Mouse (Mus musculus) liver, embryonic 16.5 days (tissue): ENCODE measurements at regions not wholly inside any gene's neighbourhood (a gene's known extent, or its start where the extent isn't known, plus 50 kb on each side); places are given as distances from the start of the nearest gene placed in this dataset.

Source experiments
- ATAC-seq: fragments of 200-750 bp; cut with Nextera tagmentation; 2 replicates; pipeline ENCODE4 v1.8.0; 2017; ENCODE audit warnings: low read depth, mild to moderate bottlenecking, moderate number of reproducible peaks, moderate library complexity
- H3K27ac ChIP-seq: fragments of 300-500 bp; sonication (generic); 2 replicates; pipeline ENCODE4 v1.5.1; 2014; ENCODE audit warnings: mild to moderate bottlenecking, low read length
- H3K27me3 ChIP-seq: fragments of 300-500 bp; sonication (generic); 2 replicates; pipeline ENCODE4 v1.6.1; 2014; ENCODE audit warnings: low read depth, low read length, mixed read lengths; ENCODE audit not compliant: control insufficient read depth, insufficient read depth
- H3K36me3 ChIP-seq: fragments of 300-500 bp; sonication (generic); 2 replicates; pipeline ENCODE4 v1.6.1; 2014; ENCODE audit warnings: mild to moderate bottlenecking; ENCODE audit not compliant: control insufficient read depth, insufficient read depth
- H3K4me1 ChIP-seq: fragments of 300-500 bp; sonication (generic); 2 replicates; pipeline ENCODE4 v1.6.1; 2014; ENCODE audit warnings: low read depth, low read length, mixed read lengths; ENCODE audit not compliant: control insufficient read depth
- H3K4me2 ChIP-seq: fragments of 300-500 bp; sonication (generic); 2 replicates; pipeline ENCODE4 v1.6.1; 2014; ENCODE audit warnings: low read depth, low read length, mixed read lengths
- H3K4me3 ChIP-seq: fragments of 300-500 bp; sonication (generic); 2 replicates; pipeline ENCODE4 v1.5.1; 2014; ENCODE audit warnings: low read depth, mild to moderate bottlenecking, low read length
- H3K9ac ChIP-seq: fragments of 300-500 bp; sonication (generic); 2 replicates; pipeline ENCODE4 v1.6.1; 2014; ENCODE audit warnings: low read depth, low read length
- H3K9me3 ChIP-seq: fragments of 300-500 bp; sonication (generic); replicated peaks from 2 replicates; pipeline ENCODE4 v1.6.1; 2016; ENCODE audit warnings: low read length; ENCODE audit not compliant: control insufficient read depth
- WGBS: fragments of 180-500 bp; shearing (Covaris S2); extraction: QIAGEN DNeasy Blood & Tissue Kit; methylation state at CpG from one replicate; pipeline ENCODE4 v1.1.7; 2014; ENCODE audit not compliant: insufficient replicate concordance; 5-methylcytosine and 5-hydroxymethylcytosine counted together

DNA sequence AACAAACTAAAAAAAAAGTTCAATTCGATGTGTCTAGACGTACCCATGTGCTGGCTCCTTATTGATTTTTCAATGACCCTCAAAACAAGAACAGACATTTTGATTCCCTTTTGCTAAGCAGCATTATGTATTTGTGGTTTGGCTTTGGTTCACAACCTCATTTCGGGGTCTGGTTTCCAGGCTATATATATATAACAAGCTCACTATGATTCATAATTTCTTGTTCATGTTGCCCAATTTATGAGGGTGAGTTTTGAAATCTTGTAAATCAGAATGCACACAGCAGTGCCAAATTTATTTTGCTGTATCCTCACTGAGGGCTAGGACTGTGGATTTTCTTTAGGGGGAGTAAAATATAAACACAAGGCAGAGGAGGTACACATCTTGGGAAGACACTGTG lies 177.0 kb downstream of the Calcrl start:
- Histone ChIP-seq H3K27ac (no peak overlapping the region), H3K9me3 (no peaks in the 10 kb centered on the region), H3K4me2 (no peak overlapping the region), H3K27me3 (no peaks in the 10 kb centered on the region), H3K4me3 (no peak overlapping the region), H3K9ac (no peak overlapping the region), H3K36me3 (no peaks in the 10 kb centered on the region), H3K4me1 (no peaks in the 10 kb centered on the region)
- ATAC-seq, result no peak
- WGBS, result 60% methylated on average over 3 of the region's 3 CpGs

DNA sequence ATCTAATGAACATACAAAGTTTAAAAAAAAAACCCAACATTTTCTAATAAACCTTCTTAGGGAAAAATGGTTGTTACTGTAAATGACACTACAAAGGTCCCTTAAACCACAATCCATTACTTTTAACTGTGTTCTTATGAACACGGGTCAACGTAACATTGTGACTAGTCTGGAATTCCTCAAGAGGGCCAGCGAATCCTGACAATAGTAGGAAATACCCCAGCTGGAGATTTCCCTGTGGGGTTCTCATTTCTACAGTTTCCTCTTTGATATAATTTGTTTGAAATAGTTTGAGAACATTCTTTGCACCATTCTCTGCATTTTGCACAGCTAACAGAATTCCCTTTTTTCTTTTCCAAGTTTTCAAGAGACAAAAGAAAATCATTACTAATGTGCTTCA lies 175.3 kb downstream of the Calcrl start:
- Histone ChIP-seq H3K36me3 (no peaks in the 10 kb centered on the region), H3K4me2 (no peak overlapping the region), H3K4me1 (no peaks in the 10 kb centered on the region), H3K27me3 (no peaks in the 10 kb centered on the region), H3K4me3 (no peak overlapping the region), H3K27ac (no peak overlapping the region), H3K9ac (no peak overlapping the region), H3K9me3 (no peaks in the 10 kb centered on the region)
- 48% methylated on average over 3 of the region's 3 CpGs for WGBS
- no peak for ATAC-seq

GRCm38 (mm10) chr2:84252076-84252475 lies 173.1 kb downstream of the Calcrl start:
- 24% methylated on average over 1 of the region's 1 CpGs for WGBS
- Histone ChIP-seq H3K4me1 (no peaks in the 10 kb centered on the region), H3K4me2 (no peak overlapping the region), H3K9ac (no peak overlapping the region), H3K27ac (no peak overlapping the region), H3K36me3 (no peaks in the 10 kb centered on the region), H3K4me3 (no peak overlapping the region), H3K27me3 (no peaks in the 10 kb centered on the region), H3K9me3 (no peaks in the 10 kb centered on the region)
- ATAC-seq, result no peak

- no peaks in the 10 kb centered on the region for H3K4me1 ChIP-seq
- H3K9ac ChIP-seq, result no peak overlapping the region
- H3K4me2 ChIP-seq, result no peak overlapping the region
- H3K9me3 ChIP-seq, result no peaks in the 10 kb centered on the region
- no peaks in the 10 kb centered on the region for H3K36me3 ChIP-seq
- ATAC-seq, result no peak
- no peaks in the 10 kb centered on the region for H3K27me3 ChIP-seq
- H3K4me3 ChIP-seq, result no peak overlapping the region
- no peak overlapping the region for H3K27ac ChIP-seq
- WGBS, result 61% methylated on average over 2 of the region's 2 CpGs
These were observed 166.7 kb downstream of the Calcrl start for GRCm38 (mm10) chr2:84258339-84259006.

GRCm38 (mm10) chr2:84259222-84259621 lies 166.0 kb downstream of the Calcrl start:
- H3K36me3 ChIP-seq, result no peaks in the 10 kb centered on the region

DNA sequence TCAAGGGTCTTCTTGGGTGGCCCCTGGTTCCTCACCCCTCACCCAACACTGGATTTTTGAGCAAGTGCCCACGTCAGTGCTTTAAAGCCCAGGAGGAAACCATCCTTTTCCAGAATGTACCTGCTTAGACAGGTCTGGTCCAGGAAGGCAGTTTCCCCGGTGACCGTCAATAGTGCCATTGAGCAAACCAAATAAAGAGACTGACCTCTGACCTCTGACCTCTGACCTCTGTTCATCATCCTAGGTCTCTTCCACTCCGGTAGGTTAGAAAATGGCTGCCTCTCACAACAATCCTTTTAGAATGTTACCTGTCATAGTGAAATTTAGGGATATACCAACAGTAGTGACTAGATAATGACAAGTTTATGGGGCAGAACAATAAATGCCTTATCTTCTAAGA lies 164.5 kb downstream of the Calcrl start:
- H3K4me3 ChIP-seq, result no peak overlapping the region
- H3K9ac ChIP-seq, result no peak overlapping the region
- no peaks in the 10 kb centered on the region for H3K9me3 ChIP-seq
- no peaks in the 10 kb centered on the region for H3K4me1 ChIP-seq
- 66% methylated on average over 4 of the region's 4 CpGs for WGBS
- ATAC-seq, result no peak
- H3K27me3 ChIP-seq, result no peaks in the 10 kb centered on the region
- no peak overlapping the region for H3K27ac ChIP-seq
- H3K4me2 ChIP-seq, result no peak overlapping the region
- no peaks in the 10 kb centered on the region for H3K36me3 ChIP-seq

More at GRCm38 (mm10) chr2:84259222-84259621, 166.0 kb downstream of the Calcrl start:
- ATAC-seq, result no peak
- H3K4me2 ChIP-seq, result no peak overlapping the region
- 66% methylated on average over 1 of the region's 1 CpGs for WGBS
- no peaks in the 10 kb centered on the region for H3K9me3 ChIP-seq
- no peaks in the 10 kb centered on the region for H3K27me3 ChIP-seq
- H3K4me1 ChIP-seq, result no peaks in the 10 kb centered on the region
- no peak overlapping the region for H3K9ac ChIP-seq
- H3K4me3 ChIP-seq, result no peak overlapping the region
- no peak overlapping the region for H3K27ac ChIP-seq

DNA sequence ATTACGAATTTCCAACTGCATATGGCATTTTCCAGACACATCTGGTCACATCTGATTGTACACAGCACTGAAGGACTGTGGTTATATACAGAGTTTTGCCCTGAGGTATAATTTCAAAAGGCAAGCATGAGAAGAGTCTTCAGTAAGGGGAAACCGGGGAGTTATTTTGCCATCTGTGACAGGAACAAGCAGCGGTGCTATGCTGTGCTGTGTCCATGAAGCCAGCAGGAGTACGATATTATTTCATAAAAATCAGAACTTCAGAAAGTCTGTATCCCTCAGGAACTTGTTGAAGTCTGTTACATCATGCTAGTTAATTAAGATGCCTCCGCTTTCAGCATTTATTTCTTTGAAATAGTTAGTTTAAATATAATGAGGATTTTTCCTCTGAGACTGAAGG lies 163.7 kb downstream of the Calcrl start:
- no peak overlapping the region for H3K4me2 ChIP-seq
- no peaks in the 10 kb centered on the region for H3K27me3 ChIP-seq
- H3K36me3 ChIP-seq, result no peaks in the 10 kb centered on the region
- no peak overlapping the region for H3K9ac ChIP-seq
- no peak overlapping the region for H3K4me3 ChIP-seq
- no peak overlapping the region for H3K27ac ChIP-seq
- no peak for ATAC-seq
- no peaks in the 10 kb centered on the region for H3K9me3 ChIP-seq
- no peaks in the 10 kb centered on the region for H3K4me1 ChIP-seq
- WGBS, result 80% methylated on average over 5 of the region's 5 CpGs

GRCm38 (mm10) chr2:84264485-84264884 lies 160.7 kb downstream of the Calcrl start:
- Histone ChIP-seq H3K9me3 (no peaks in the 10 kb centered on the region), H3K27me3 (no peaks in the 10 kb centered on the region), H3K9ac (no peak overlapping the region), H3K27ac (no peak overlapping the region), H3K4me3 (no peak overlapping the region), H3K4me2 (no peak overlapping the region), H3K4me1 (no peaks in the 10 kb centered on the region), H3K36me3 (no peaks in the 10 kb centered on the region)
- no peak for ATAC-seq
- 38% methylated on average over 2 of the region's 2 CpGs for WGBS

DNA sequence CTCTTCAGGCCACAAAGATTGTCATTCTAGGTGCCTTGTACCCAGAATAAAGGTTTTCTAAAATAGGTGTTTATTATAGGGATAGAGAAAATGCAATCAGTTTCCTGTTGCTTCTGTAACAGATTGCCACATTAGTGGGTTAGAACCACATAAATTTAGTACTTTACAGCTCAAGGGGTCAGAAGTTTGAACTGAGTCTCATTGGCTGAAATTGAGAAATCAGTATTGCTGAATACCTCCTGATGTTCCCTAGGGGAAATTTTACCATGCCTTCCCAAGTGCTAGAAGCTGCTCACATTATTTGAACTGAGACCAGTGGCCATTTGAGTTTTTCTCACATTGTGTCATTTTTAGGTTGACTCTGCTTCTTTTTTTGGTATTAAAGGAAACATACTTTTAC lies 160.2 kb downstream of the Calcrl start:
- H3K4me1 ChIP-seq, result no peaks in the 10 kb centered on the region
- no peaks in the 10 kb centered on the region for H3K27me3 ChIP-seq
- H3K9me3 ChIP-seq, result no peaks in the 10 kb centered on the region
- ATAC-seq, result no peak
- no peak overlapping the region for H3K4me2 ChIP-seq
- no peak overlapping the region for H3K4me3 ChIP-seq
- no peaks in the 10 kb centered on the region for H3K36me3 ChIP-seq
- H3K9ac ChIP-seq, result no peak overlapping the region
- H3K27ac ChIP-seq, result no peak overlapping the region
